Mouse (Mus musculus): ENCODE results near the gene Pgap3. TPM values are rescaled to one million over a fixed set of nuclear protein-coding genes. Genes with fewer than 3 reads are reported as not detected.

The Pgap3 gene
- polyA plus RNA-seq, 2 experiments from 2014 or later, result 6.7 to 11.6 TPM

GRCm38 (mm10) chr11:98381651-98382050, 18.6 kb downstream of the Pgap3 start:
- no peak for ATAC-seq

- no peak for ATAC-seq
Measured at GRCm38 (mm10) chr11:98380106-98380505, 20.2 kb downstream of the Pgap3 start.

GRCm38 (mm10) chr11:98379379-98379778, 20.9 kb downstream of the Pgap3 start:
- ATAC-seq, result no peak

GRCm38 (mm10) chr11:98377787-98378186, 22.5 kb downstream of the Pgap3 start:
- no peak for ATAC-seq

- ATAC-seq, result no peak
Measured at GRCm38 (mm10) chr11:98376756-98377155, 23.5 kb downstream of the Pgap3 start.

- ATAC-seq, result no peak
Measured at GRCm38 (mm10) chr11:98374266-98374665, 26.0 kb downstream of the Pgap3 start.

- no peak for ATAC-seq
Measured at GRCm38 (mm10) chr11:98373244-98373643, 27.0 kb downstream of the Pgap3 start.

GRCm38 (mm10) chr11:98372406-98372805, 27.9 kb downstream of the Pgap3 start:
- no peak for ATAC-seq

GRCm38 (mm10) chr11:98371556-98372240, 28.6 kb downstream of the Pgap3 start:
- no peak for ATAC-seq

- no peak for ATAC-seq
Measured at GRCm38 (mm10) chr11:98370588-98370987, 29.7 kb downstream of the Pgap3 start.

GRCm38 (mm10) chr11:98369337-98369736, 31.0 kb downstream of the Pgap3 start:
- ATAC-seq, result no peak

GRCm38 (mm10) chr11:98367863-98368186, 32.5 kb downstream of the Pgap3 start:
- no peak for ATAC-seq

GRCm38 (mm10) chr11:98367171-98367862, 33.0 kb downstream of the Pgap3 start:
- no peak for ATAC-seq

GRCm38 (mm10) chr11:98366290-98366689, 34.0 kb downstream of the Pgap3 start:
- no peak for ATAC-seq

GRCm38 (mm10) chr11:98364410-98364809, 35.9 kb downstream of the Pgap3 start:
- no peak for ATAC-seq

- ATAC-seq, result no peak
Measured at GRCm38 (mm10) chr11:98363817-98364216, 36.5 kb downstream of the Pgap3 start.

GRCm38 (mm10) chr11:98360866-98361521, 39.3 kb downstream of the Pgap3 start:
- no peak for ATAC-seq

GRCm38 (mm10) chr11:98358161-98359083, 41.9 kb downstream of the Pgap3 start, which contains the start of gene Stard3:
Stard3 (plus strand) TSS chr11:98358368.
- peak; percentile 81 for ATAC-seq

GRCm38 (mm10) chr11:98357396-98358160, 42.7 kb downstream of the Pgap3 start:
- ATAC-seq, result peak; percentile 32

- ATAC-seq, result no peak
Measured at GRCm38 (mm10) chr11:98356625-98357394, 43.5 kb downstream of the Pgap3 start.

- ATAC-seq, result peak; percentile 63
Measured at GRCm38 (mm10) chr11:98355732-98356299, 44.5 kb downstream of the Pgap3 start.
